Mouse (Mus musculus) testis, adult 2 months (tissue): Measurements from ENCODE around the gene Mrpl4. TPM values are rescaled to one million over a fixed set of nuclear protein-coding genes. Genes with fewer than 3 reads are reported as not detected.
"Not testable (repeated sequence)": the region's sequence is repeated elsewhere in the genome, so short reads cannot be mapped to it uniquely, and the experiment has no call there.

Experiments
- H3K27ac ChIP-seq: fragments of 200-500 bp; 2 replicates; pipeline ENCODE4 v1.5.1; 2012; ENCODE audit warnings: low read depth, low read length; ENCODE audit not compliant: control insufficient read depth, insufficient read depth
- H3K27me3 ChIP-seq: fragments of 200-500 bp; 2 replicates; pipeline ENCODE4 v1.6.1; 2012; ENCODE audit warnings: mild to moderate bottlenecking, low read length, moderate library complexity; ENCODE audit not compliant: control insufficient read depth, insufficient read depth
- H3K36me3 ChIP-seq: fragments of 200-500 bp; 2 replicates; pipeline ENCODE4 v1.6.1; 2012; ENCODE audit warnings: mild to moderate bottlenecking, low read length; ENCODE audit not compliant: control insufficient read depth, insufficient read depth
- H3K4me1 ChIP-seq: fragments of 200-500 bp; 2 replicates; pipeline ENCODE4 v1.6.1; 2012; ENCODE audit warnings: low read length; ENCODE audit not compliant: control insufficient read depth, insufficient read depth
- H3K4me3 ChIP-seq: fragments of 200-500 bp; 2 replicates; pipeline ENCODE4 v1.5.1; 2012; ENCODE audit warnings: low read depth, mild to moderate bottlenecking, low read length, moderate library complexity, mixed read lengths; ENCODE audit not compliant: control insufficient read depth
- CTCF ChIP-seq: fragments of 200-500 bp; IDR thresholded peaks from 2 replicates; pipeline ENCODE4 v1.5.1; 2012; ENCODE audit warnings: low read depth, mild to moderate bottlenecking, inconsistent platforms, low read length, moderate library complexity; ENCODE audit not compliant: control insufficient read depth, insufficient read depth, insufficient replicate concordance
- POLR2A ChIP-seq: fragments of 200-500 bp; IDR thresholded peaks from 2 replicates; pipeline ENCODE4 v1.6.1; 2012; ENCODE audit warnings: low read depth, mild to moderate bottlenecking, inconsistent platforms, low read length, moderate library complexity; ENCODE audit not compliant: control insufficient read depth
- polyA plus RNA-seq: library from polyadenylated mRNA; depleted of rRNA; stranded (reverse); fragments of >200 nt; gene quantifications from 2 replicates; pipeline ENCODE4 v1.2.3, GENCODE M21; 2012

Mrpl4 gene
- polyA plus RNA-seq, 1 experiment, result 45.1 TPM

- Histone ChIP-seq H3K36me3 (no peaks in the 10 kb centered on the region; the same call in 1 of the 2 replicates), H3K4me1 (peaks cover 3% of the 10 kb centered on the region; the same call in 1 of the 2 replicates), H3K27me3 (no peaks in the 10 kb centered on the region), H3K4me3 (no peak overlapping the region), H3K27ac (no peak overlapping the region)
- TF ChIP-seq POLR2A, result no peak
- no peak for TF ChIP-seq CTCF
Observed at GRCm38 (mm10) chr9:21001651-21002200, 812 bp upstream of the Mrpl4 start.

- Histone ChIP-seq H3K27me3 (no peaks in the 10 kb centered on the region), H3K27ac (peak overlapping the region; percentile 90), H3K4me1 (peaks cover 3% of the 10 kb centered on the region; the same call in 1 of the 2 replicates), H3K36me3 (peaks cover 2% of the 10 kb centered on the region; the same call in 1 of the 2 replicates), H3K4me3 (peak overlapping the region; percentile 99)
- TF ChIP-seq POLR2A, result no peak
- TF ChIP-seq CTCF, result no peak
Observed at GRCm38 (mm10) chr9:21002270-21002626, 290 bp upstream of the Mrpl4 start.

GRCm38 (mm10) chr9:21007313-21007952 lies 4.9 kb downstream of the Mrpl4 start:
- Histone ChIP-seq H3K36me3 (peaks cover 2% of the 10 kb centered on the region; the same call in 1 of the 2 replicates), H3K4me1 (peaks cover 3% of the 10 kb centered on the region; the same call in 1 of the 2 replicates)
- TF ChIP-seq CTCF, result no peak
- no peak for TF ChIP-seq POLR2A

GRCm38 (mm10) chr9:21008007-21008406 lies 5.5 kb downstream of the Mrpl4 start:
- TF ChIP-seq POLR2A (no peak), CTCF (no peak)
- Histone ChIP-seq H3K27ac (no peak overlapping the region), H3K4me1 (peaks cover 3% of the 10 kb centered on the region; the same call in 1 of the 2 replicates), H3K36me3 (peaks cover 2% of the 10 kb centered on the region; the same call in 1 of the 2 replicates), H3K4me3 (no peak overlapping the region), H3K27me3 (no peaks in the 10 kb centered on the region)

More at GRCm38 (mm10) chr9:21007313-21007952, 4.9 kb downstream of the Mrpl4 start:
- no peak overlapping the region for H3K4me3 ChIP-seq
- no peaks in the 10 kb centered on the region for H3K27me3 ChIP-seq
- no peak overlapping the region for H3K27ac ChIP-seq

GRCm38 (mm10) chr9:21010362-21010761 lies 7.8 kb downstream of the Mrpl4 start:
- TF ChIP-seq CTCF (no peak), POLR2A (no peak)
- Histone ChIP-seq H3K27me3 (no peaks in the 10 kb centered on the region; the same call in 1 of the 2 replicates), H3K4me3 (no peak overlapping the region), H3K4me1 (peaks cover 6% of the 10 kb centered on the region), H3K36me3 (peaks cover 2% of the 10 kb centered on the region; the same call in 1 of the 2 replicates), H3K27ac (no peak overlapping the region)

GRCm38 (mm10) chr9:21010939-21011541 lies 8.5 kb downstream of the Mrpl4 start:
- H3K36me3 ChIP-seq, H3K27ac ChIP-seq, H3K27me3 ChIP-seq, H3K4me3 ChIP-seq: not testable (repeated sequence)
- peaks cover 12% of the 10 kb centered on the region for H3K4me1 ChIP-seq

GRCm38 (mm10) chr9:21011846-21012312 lies 9.3 kb downstream of the Mrpl4 start:
- no peak for TF ChIP-seq POLR2A
- no peak for TF ChIP-seq CTCF
- Histone ChIP-seq H3K4me1 (peaks cover 17% of the 10 kb centered on the region), H3K4me3 (no peak overlapping the region), H3K36me3 (peaks cover 2% of the 10 kb centered on the region; the same call in 1 of the 2 replicates), H3K27me3 (no peaks in the 10 kb centered on the region; the same call in 1 of the 2 replicates), H3K27ac (no peak overlapping the region)
